Mouse (Mus musculus) heart, embryonic 16.5 days (tissue): ENCODE measurements around the gene Zfp367. TPM values are rescaled to one million over a fixed set of nuclear protein-coding genes. Genes with fewer than 3 reads are reported as not detected.

Experiments
- ATAC-seq: fragments of 200-750 bp; cut with Nextera tagmentation; replicated peaks from 2 replicates; pipeline ENCODE4 v1.8.0; 2017; ENCODE audit warnings: moderate number of reproducible peaks; ENCODE audit not compliant: insufficient read depth, low FRiP score; ENCODE audit errors: extremely low read depth
- H3K27ac ChIP-seq: fragments of 300-500 bp; sonication (generic); 2 replicates; pipeline ENCODE4 v1.5.1; 2014; ENCODE audit warnings: mild to moderate bottlenecking, low read length, control low read depth, moderate library complexity
- H3K27me3 ChIP-seq: fragments of 300-500 bp; sonication (generic); 2 replicates; pipeline ENCODE4 v1.6.1; 2014; ENCODE audit warnings: low read length, mixed read lengths; ENCODE audit not compliant: control insufficient read depth, insufficient read depth
- H3K36me3 ChIP-seq: fragments of 300-500 bp; sonication (generic); 2 replicates; pipeline ENCODE4 v1.6.1; 2014; ENCODE audit not compliant: control insufficient read depth, insufficient read depth
- H3K4me1 ChIP-seq: fragments of 300-500 bp; sonication (generic); 2 replicates; pipeline ENCODE4 v1.6.1; 2014; ENCODE audit warnings: low read length, mixed read lengths; ENCODE audit not compliant: control insufficient read depth, insufficient read depth
- H3K4me2 ChIP-seq: fragments of 300-500 bp; sonication (generic); 2 replicates; pipeline ENCODE4 v1.6.1; 2014; ENCODE audit warnings: low read depth, mild to moderate bottlenecking, control low read depth, low read length
- H3K4me3 ChIP-seq: fragments of 300-500 bp; sonication (generic); 2 replicates; pipeline ENCODE4 v1.5.1; 2014; ENCODE audit warnings: mild to moderate bottlenecking, control low read depth, low read length
- H3K9ac ChIP-seq: fragments of 300-500 bp; sonication (generic); 2 replicates; pipeline ENCODE4 v1.6.1; 2014; ENCODE audit warnings: low read length, control low read depth
- H3K9me3 ChIP-seq: fragments of 300-500 bp; sonication (generic); replicated peaks from 2 replicates; pipeline ENCODE4 v1.6.1; 2016; ENCODE audit warnings: low read length; ENCODE audit not compliant: control insufficient read depth
- WGBS: fragments of 180-500 bp; shearing (Covaris S2); extraction: QIAGEN DNeasy Blood & Tissue Kit; methylation state at CpG from one replicate; pipeline ENCODE4 v1.1.7; 2014; 5-methylcytosine and 5-hydroxymethylcytosine counted together
- polyA plus RNA-seq: library from polyadenylated mRNA; unstranded; fragments of >200 nt; fragmentation: Nextera tagmentation; extraction: Ambion mirVana; gene quantifications from 2 replicates; pipeline ENCODE4 v1.2.1, GENCODE M21; 2015

Zfp367 gene
- polyA plus RNA-seq, 1 experiment from 2014 or later: 29.6 TPM

DNA sequence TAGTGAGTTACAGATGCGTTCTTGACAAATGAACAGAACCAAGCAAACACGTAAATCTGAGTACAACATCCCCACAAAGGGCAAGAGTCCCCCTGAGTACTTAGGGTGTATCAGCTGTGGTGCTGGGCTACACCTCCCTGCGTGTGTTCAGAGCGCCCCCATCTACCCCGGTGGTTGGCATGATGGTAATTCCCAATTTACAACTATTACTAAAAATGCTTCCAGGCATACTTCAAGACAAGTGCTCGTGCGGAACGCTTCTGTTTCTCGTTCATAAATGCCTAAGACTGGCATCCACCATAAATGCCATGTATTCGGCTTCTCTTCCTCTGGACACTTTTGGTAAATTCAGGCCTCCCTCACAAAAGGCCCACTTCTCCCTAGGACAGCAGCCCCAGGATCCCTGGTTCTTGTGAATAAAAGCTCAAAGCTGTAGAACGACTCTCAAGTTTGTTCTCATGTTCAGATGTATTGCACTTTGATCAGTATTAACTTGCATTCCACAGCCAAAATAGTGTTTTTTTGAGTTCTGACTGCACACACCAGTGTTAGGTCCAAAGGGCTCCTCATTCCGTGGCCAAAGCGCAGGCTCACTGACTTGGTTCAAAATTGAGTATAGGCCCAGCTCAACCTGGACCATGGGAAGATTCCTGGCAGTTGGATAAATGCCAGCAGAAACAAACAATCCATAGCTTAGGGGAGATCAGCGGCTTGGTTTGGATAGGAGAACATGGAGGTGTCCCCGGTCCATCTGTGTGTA is 23.2 kb downstream of the Zfp367 start:
- peak overlapping the region; percentile 59 for H3K27ac ChIP-seq
- peak; percentile 89 for ATAC-seq

GRCm38 (mm10) chr13:64128858-64129615 is 24.0 kb downstream of the Zfp367 start, which contains the start of gene Slc35d2:
Gene Slc35d2 (minus strand): TSS chr13:64129368.
- peak within 1 kb of the TSS; percentile 80 for H3K9ac ChIP-seq
- ATAC-seq: peak; percentile 83
- WGBS: 6% methylated on average over 44 of the region's 44 CpGs
- H3K4me3 ChIP-seq: peak within 1 kb of the TSS; percentile 72
- H3K9me3 ChIP-seq: no peaks in the 10 kb centered on the region
- H3K27me3 ChIP-seq: no peaks in the 10 kb centered on the region
- H3K4me1 ChIP-seq: no peaks in the 10 kb centered on the region; the same call in 1 of the 2 replicates
- peak within 1 kb of the TSS; percentile 59 for H3K27ac ChIP-seq
- peak within 1 kb of the TSS; percentile 64 for H3K4me2 ChIP-seq
- H3K36me3 ChIP-seq: peaks cover 2% of the 10 kb centered on the region

More for the DNA sequence above, 23.2 kb downstream of the Zfp367 start:
- no peaks in the 10 kb centered on the region for H3K27me3 ChIP-seq
- H3K9ac ChIP-seq: peak overlapping the region; percentile 80
- no peaks in the 10 kb centered on the region; the same call in 1 of the 2 replicates for H3K4me1 ChIP-seq
- H3K4me3 ChIP-seq: peak overlapping the region; percentile 72
- 38% methylated on average over 15 of the region's 15 CpGs for WGBS
- peak overlapping the region; percentile 64 for H3K4me2 ChIP-seq
- no peaks in the 10 kb centered on the region for H3K9me3 ChIP-seq
- peaks cover 5% of the 10 kb centered on the region for H3K36me3 ChIP-seq

DNA sequence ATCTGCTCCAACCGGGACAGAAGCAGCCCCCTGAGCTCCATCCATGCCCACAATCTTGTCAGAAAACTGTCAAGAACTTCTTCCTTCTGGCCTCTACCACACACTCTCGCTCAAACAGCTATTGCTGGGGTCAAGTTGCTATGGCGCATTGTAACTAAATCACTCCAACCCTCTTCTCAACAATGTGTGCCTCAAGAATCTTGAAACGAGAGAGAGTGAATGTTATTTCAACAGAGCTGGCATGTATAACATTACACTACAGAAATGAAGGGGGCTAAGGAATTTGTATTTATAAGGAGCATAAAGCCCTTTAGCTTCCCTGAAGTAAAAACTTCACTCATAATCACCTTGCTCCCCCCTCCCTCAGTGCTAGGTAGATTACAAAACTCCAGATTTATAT is 26.7 kb downstream of the Zfp367 start:
- H3K4me1 ChIP-seq: no peaks in the 10 kb centered on the region; the same call in 1 of the 2 replicates
- no peak overlapping the region for H3K4me3 ChIP-seq
- peaks cover 3% of the 10 kb centered on the region; the same call in 1 of the 2 replicates for H3K36me3 ChIP-seq
- H3K27me3 ChIP-seq: no peaks in the 10 kb centered on the region
- WGBS: 63% methylated on average over 4 of the region's 4 CpGs
- no peak overlapping the region for H3K4me2 ChIP-seq
- ATAC-seq: no peak
- H3K9me3 ChIP-seq: no peaks in the 10 kb centered on the region
- no peak overlapping the region for H3K9ac ChIP-seq
- H3K27ac ChIP-seq: no peak overlapping the region

DNA sequence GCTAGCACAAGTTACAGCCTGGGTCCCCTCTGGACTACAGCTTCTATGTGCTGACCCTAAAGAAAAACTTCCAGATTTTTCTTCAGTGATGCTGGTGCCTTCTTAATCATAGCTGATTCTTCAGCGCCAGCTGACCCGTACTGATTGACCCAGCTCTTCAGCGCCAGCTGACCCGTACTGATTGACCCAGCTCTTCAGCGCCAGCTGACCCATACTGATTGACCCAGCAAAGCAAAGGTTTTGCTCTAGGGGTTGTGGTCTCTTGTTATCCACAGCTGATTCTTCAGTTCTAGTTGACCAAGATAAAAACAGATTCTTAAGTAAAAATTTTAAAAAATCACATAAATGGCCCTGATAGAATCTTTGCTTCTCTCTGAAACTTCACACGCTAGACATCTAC is 28.1 kb downstream of the Zfp367 start:
- Histone ChIP-seq H3K27me3 (no peaks in the 10 kb centered on the region), H3K4me2 (no peak overlapping the region), H3K27ac (no peak overlapping the region), H3K9ac (no peak overlapping the region), H3K9me3 (no peaks in the 10 kb centered on the region), H3K36me3 (peaks cover 3% of the 10 kb centered on the region; the same call in 1 of the 2 replicates), H3K4me3 (no peak overlapping the region), H3K4me1 (no peaks in the 10 kb centered on the region; the same call in 1 of the 2 replicates)
- ATAC-seq: no peak
- 89% methylated on average over 6 of the region's 6 CpGs for WGBS

DNA sequence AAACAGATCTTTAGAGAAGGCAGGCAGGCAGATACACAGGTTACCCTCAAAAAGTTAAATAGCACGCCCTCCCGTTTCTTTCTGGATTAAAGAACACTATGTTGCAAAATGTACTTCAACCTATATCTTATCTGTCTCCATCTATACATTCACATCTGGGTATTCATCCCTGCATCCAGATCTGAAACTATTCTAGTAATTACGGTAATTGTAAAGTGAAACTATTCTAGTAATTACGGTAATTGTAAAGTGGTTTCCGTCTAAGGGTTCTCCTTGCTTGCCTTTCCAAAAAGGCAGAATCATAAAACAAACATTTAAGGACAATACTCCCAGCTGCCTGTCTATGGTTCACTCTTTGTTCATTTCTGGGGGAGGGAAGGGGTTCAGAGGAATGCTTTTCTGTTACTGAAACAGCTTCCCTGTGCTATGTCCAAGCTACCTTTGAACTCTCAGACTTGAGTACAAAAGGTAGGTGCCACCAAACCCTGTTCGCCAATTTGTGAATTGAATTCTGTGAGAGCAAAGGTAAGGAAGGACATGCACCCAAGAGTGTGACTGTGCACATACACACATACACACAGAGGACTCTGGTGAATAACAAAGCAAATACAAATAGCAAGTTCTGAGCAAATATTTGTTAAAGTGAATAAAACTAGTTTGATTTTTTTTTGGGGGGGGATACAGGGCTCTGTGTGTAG is 29.4 kb downstream of the Zfp367 start:
- Histone ChIP-seq H3K4me3 (no peak overlapping the region), H3K9ac (no peak overlapping the region), H3K27me3 (no peaks in the 10 kb centered on the region), H3K36me3 (peaks cover 3% of the 10 kb centered on the region; the same call in 1 of the 2 replicates), H3K27ac (no peak overlapping the region), H3K4me2 (no peak overlapping the region), H3K4me1 (no peaks in the 10 kb centered on the region; the same call in 1 of the 2 replicates), H3K9me3 (no peaks in the 10 kb centered on the region)
- no peak for ATAC-seq
- WGBS: 44% methylated on average over 6 of the region's 6 CpGs

GRCm38 (mm10) chr13:64120760-64121159 is 32.2 kb downstream of the Zfp367 start:
- H3K4me1 ChIP-seq: no peaks in the 10 kb centered on the region
- 73% methylated on average over 4 of the region's 4 CpGs for WGBS
- H3K9ac ChIP-seq: no peak overlapping the region
- H3K4me3 ChIP-seq: no peak overlapping the region
- H3K27ac ChIP-seq: no peak overlapping the region
- H3K9me3 ChIP-seq: no peaks in the 10 kb centered on the region
- ATAC-seq: no peak
- no peaks in the 10 kb centered on the region for H3K27me3 ChIP-seq
- peaks cover 3% of the 10 kb centered on the region; the same call in 1 of the 2 replicates for H3K36me3 ChIP-seq
- no peak overlapping the region for H3K4me2 ChIP-seq

DNA sequence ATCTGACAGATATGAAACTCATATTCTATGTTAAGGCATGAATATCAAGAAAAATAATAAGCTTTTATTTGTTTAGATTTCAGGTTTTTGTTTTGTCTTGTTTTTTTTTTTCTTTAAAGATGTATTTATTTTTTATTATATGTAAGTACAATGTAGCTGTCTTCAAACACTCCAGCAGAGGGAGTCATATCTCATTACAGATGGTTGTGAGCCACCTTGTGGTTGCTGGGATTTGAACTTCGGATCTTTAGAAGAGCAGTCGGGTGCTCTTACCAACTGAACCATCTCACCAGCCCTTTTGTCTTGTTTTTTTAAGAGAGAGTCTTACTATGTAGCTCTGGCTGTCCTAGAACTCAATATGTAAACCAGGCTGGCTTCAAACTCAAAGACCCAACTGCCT is 35.6 kb downstream of the Zfp367 start:
- Histone ChIP-seq H3K36me3 (no peaks in the 10 kb centered on the region), H3K4me2 (no peak overlapping the region), H3K9me3 (no peaks in the 10 kb centered on the region), H3K4me1 (no peaks in the 10 kb centered on the region), H3K4me3 (no peak overlapping the region), H3K27me3 (no peaks in the 10 kb centered on the region), H3K27ac (no peak overlapping the region), H3K9ac (no peak overlapping the region)
- no peak for ATAC-seq
- 58% methylated on average over 2 of the region's 2 CpGs for WGBS

DNA sequence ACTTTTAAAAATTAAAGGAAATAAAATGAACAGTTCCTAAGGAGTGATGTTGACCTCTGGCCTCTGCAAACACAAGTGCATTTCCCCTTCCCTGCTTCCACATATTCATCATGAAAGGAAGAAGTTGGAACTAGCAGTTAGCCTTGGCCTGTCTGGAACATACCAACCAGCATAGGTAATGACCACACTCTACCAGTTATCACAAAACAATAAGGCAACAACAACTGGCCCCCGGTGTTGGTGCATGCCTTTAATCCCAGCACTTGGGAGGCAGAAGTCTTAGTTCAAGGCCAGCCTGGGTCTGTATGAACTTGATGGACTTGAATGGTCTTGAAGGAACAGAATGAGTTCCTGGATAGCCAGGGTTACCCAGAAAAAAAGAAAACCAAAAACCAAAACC is 42.6 kb downstream of the Zfp367 start:
- H3K4me3 ChIP-seq: no peak overlapping the region
- H3K4me1 ChIP-seq: no peaks in the 10 kb centered on the region
- no peak overlapping the region for H3K4me2 ChIP-seq
- H3K9ac ChIP-seq: no peak overlapping the region
- no peaks in the 10 kb centered on the region for H3K9me3 ChIP-seq
- ATAC-seq: no peak
- no peak overlapping the region for H3K27ac ChIP-seq
- H3K36me3 ChIP-seq: no peaks in the 10 kb centered on the region
- H3K27me3 ChIP-seq: no peaks in the 10 kb centered on the region
- WGBS: 69% methylated on average over 1 of the region's 1 CpGs
